Mouse (Mus musculus): ENCODE data around the gene Gne.

Gene Gne

DNA sequence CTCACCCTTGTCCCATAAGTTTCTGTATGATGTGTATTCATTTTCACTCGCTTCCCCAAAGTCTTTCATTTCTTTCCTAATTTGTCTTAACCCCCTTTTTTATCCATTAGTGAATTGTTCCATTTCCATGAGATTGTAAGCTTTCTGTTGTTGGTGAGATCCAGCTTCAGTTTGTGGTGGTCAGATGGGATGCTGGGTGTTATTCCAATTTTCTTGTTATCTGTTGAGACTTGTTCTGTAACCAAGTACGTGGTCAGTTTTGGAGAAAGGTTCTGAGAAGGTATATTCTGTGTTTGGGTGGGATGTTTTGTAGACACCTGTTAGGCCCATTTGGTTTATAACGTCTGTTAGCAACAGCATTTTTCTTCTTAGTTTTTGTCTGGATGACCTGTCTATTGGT lies 1.6 kb upstream of the Gne start:
- TF ChIP-seq GATA4 (IDR thresholded peaks at IDR 0.05; ENCODE audit: insufficient replicate concordance, low read length) = no peak

DNA sequence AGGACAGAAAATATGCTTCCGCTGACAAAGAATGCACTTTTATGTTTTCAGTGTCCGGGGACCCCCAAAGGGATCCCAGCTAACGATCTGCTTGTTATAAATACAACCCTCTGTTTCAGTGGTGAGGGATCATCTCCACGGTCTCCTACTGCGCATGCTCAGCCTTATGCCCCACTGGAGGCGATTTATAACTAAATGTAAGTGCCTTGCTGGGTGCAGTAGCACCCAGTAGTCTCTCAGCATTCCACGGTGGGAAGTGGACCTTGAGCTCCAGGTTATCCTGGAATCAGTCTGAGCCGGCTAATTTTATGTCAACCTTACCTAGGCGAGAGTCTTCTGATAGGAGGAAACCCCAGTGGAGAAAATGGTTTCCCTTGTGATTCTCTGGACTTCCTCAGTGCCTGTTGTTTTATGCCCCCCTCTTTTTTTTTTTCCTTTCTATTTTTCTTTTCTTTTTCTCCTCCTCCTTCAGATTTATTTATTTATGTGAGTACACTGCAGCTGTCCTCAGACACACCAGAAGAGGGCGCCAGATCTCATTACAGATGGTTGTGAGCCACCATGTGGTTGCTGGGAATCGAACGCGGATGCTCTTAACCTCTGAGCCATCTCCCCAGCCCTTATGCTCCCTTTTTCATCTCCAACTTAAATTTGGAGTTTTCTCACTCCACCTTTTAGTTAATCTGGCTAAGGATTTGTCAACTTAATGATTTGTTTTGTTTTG lies 787 bp upstream of the Gne start:
- no peak for TF ChIP-seq GATA4 (IDR thresholded peaks at IDR 0.05; ENCODE audit: insufficient replicate concordance, low read length)

DNA sequence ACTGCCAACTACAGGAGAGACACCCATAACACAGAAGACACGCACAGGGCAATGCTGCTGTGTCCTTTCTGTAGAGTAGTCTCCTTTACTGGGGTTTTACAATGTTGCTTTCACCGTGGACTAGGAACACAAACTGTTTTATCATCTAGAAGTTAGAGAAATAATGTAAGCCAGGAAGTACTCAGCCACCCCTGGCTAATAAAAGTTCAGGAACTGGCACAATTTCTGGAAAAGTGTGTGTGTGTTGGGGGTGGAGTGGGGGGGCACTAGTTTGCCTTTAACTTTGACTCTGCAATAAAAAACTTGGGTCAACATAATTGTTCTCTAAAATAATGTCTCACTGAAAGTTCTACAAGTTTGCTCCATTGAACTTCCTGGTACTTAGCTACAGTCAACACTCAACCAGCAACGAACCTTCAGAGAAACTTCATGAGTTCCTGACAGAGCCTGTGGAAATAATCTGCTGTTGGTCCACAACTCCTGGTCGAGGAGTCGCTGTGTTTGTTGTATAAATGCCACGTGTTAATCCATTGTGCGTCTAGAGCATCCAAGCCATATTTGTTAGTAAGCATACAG lies 5.5 kb downstream of the Gne start:
- TF ChIP-seq GATA4 (IDR thresholded peaks at IDR 0.05; ENCODE audit: insufficient replicate concordance, low read length) = no peak

DNA sequence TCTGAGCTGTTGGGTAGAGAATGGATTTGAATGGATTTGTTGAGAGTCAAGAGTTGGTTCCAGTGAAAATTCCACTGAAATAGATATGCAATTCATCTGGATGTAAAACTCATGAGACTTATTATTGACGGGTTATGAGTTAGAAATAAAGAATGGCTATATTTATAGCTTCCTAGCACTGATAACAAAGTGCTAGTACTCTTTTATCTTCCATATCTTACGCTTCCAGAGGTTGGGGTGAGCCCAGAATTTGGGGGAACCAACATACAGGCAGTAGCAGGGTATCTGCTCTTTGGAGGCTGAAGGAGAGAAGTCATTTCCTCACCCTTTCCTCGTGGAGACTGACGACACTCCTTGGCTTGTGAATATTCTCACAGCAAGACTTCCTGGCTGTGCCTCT lies 9.6 kb downstream of the Gne start:
- no peak for TF ChIP-seq GATA4 (IDR thresholded peaks at IDR 0.05; ENCODE audit: insufficient replicate concordance, low read length)

DNA sequence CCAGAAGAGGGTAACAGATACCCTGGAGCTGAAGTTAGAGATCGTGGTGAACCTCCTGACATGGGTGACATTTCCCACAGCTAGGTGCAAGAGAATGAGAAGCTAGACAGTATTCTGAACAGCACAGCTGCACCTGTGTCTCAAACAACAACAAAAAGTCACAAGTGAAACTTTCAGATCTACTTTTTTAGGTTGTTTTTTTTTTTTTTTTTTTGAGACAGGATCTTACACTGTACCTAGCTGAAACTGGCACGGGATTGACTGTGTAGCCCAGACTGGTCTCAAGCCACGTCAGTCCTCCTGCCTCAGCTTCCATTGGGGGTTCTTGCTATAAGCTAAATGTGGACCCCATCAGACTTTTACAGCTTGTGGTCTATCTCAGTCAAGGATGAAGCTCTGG lies 10.2 kb downstream of the Gne start:
- TF ChIP-seq GATA4 (IDR thresholded peaks at IDR 0.05; ENCODE audit: insufficient replicate concordance, low read length) = no peak

DNA sequence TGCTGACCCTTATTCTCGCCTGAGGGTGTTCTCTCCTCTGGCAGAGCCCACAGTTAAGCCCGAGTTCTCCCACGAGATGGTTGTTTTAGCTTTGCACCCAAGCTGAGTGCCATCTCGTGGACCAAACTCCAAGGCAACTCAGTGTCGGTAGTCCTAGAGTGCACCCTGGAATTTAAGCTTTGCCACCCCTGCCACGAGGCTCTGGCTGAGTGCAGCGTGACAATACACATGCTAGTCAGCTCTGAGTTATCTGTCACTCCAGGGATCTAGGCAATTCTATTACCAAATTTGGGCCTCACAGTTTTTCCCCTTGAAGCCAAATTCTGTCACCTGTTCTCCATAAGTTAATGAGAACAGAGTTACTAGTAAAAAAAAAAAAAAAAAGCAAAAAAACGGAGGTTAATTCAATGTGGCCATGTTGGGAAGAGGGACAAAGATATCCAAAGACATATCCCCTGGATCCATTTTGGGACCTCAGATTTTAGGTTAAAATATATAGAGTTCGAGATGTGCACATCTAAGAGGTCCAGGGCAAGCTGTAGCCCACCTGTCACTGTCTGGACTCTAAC lies 11.0 kb downstream of the Gne start:
- TF ChIP-seq GATA4 (IDR thresholded peaks at IDR 0.05; ENCODE audit: insufficient replicate concordance, low read length) = no peak

DNA sequence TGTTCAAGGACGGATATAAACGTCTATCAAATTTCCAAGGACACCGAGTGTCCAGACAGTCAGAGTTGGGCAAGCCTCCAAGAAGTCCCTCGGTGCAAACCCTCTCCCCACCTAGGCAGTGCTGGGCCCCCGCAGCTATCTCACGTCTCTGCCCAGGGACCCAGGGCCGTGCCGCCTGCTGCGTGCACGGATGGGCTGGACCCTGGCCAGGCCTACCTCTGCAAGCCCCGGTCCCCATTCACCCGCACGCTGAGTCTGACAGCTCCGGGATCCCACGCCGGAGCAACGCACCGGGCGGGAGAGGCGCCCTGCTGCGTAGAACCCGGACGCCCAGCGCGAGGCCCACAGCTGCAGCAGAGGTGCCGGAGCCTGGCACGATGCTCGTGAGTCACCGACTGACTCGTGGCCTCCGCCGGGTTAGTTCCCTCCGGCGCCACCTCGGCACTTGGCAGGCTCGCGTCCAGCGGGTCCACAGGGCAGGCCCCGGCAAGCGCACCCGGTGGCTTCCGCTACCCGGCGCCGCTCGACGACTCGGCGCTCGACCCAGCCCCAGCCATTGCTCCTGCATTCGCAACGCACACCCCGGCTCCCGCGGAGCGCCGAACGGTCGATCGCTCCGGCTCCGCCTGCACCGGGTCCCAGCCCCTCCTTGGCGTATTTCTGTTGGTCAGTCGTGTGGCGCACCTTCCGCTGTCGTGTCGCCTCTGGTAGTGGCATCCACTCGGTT lies 11.7 kb downstream of the Gne start:
- TF ChIP-seq GATA4 (IDR thresholded peaks at IDR 0.05; ENCODE audit: insufficient replicate concordance, low read length) = peak; percentile 69; the same call in 1 of the 2 replicates

DNA sequence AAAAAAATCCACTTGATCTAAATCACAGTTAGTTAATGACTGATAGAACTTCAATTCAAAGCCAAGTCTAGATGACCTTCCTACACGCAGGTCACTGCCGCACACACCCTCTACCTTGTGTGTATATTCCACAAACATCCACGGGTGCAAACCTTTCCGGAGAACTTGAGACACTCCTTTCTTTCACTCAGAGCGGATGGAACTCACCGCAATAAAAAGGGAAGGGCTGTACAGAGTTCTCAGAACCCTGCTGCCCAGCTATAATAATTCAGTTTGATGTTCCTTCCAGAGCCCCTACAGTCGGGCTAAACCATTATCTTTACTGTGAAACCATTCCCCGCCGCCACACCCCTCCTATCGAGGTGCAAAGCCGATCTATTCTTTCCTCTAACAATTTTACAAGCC lies 12.2 kb downstream of the Gne start:
- TF ChIP-seq GATA4 (IDR thresholded peaks at IDR 0.05; ENCODE audit: insufficient replicate concordance, low read length) = no peak

DNA sequence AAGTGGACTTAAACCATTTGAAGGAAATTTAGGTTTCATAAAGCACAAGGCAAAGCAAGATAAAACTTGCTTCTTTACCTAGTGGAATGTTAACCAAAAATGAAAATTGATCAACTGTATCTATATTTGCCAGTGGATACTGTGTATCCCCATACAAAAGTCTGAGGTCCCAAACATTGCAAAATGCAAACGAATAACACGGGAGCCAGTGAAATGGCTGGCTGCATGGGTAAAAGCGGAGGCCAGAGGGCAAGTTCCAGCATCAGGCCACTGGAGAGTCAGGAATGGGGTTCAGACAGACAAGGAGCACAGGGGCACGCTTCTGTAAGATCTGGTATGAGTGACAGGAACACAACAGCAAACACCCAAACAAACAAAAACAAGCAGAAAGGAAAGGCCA lies 13.3 kb downstream of the Gne start:
- TF ChIP-seq GATA4 (IDR thresholded peaks at IDR 0.05; ENCODE audit: insufficient replicate concordance, low read length) = no peak

DNA sequence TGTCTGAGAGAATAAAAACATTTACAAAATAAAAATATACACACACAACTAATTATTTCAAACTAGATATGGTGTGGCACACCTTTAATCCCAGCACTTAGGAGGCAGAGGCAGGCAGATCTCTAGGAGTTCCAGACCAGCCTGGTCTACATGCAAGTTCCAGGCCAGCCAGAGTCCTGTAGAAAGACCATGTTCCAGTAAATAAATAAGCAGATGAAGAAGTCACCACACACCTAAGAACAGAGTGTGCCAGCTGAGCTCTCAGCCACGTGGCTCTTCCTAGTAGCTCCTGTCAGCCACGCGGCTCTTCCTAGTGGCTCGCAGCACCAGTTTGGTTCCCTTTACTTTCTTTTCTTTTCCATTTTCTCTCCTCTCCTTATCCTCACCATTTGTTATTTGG lies 14.6 kb downstream of the Gne start:
- no peak for TF ChIP-seq GATA4 (IDR thresholded peaks at IDR 0.05; ENCODE audit: insufficient replicate concordance, low read length)

DNA sequence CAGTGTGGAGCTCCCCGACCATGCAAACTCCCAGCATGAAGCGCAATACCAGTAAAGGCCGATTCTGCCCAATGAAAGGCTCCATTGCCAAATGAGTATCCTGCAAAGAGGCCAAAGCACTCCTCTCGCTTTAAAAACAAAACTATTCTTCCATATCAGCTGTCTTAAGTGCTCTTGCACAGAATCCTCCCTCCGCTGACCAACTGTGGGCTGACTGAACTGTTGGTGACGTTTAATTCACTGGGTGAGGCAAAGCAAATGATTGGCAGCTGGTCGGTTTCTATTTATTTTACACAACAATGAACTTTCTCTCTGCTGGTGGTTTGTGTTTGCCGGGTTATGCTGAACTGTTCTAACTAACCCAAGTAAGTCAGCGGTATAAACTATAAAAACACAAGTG lies 15.2 kb downstream of the Gne start:
- no peak for TF ChIP-seq GATA4 (IDR thresholded peaks at IDR 0.05; ENCODE audit: insufficient replicate concordance, low read length)

DNA sequence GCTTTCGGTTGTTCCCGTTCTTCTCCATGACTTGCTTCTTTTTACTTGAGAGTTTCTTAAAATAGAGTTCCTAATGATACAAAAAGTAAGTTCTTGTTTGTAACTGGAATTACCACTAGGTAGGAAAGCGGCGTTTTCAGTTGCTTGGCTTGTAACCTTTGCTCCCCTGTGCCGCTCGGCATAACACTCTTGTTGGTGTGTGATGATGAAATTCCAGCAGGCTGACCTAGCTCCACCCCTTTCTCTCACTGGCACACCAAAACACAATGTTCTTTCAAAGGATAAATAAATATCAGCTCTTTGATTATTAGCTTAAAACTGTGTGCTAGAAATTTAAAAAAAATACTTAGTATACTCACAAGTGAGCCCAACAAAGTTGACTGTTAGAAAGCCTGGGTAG lies 17.1 kb downstream of the Gne start:
- TF ChIP-seq GATA4 (IDR thresholded peaks at IDR 0.05; ENCODE audit: insufficient replicate concordance, low read length) = no peak

DNA sequence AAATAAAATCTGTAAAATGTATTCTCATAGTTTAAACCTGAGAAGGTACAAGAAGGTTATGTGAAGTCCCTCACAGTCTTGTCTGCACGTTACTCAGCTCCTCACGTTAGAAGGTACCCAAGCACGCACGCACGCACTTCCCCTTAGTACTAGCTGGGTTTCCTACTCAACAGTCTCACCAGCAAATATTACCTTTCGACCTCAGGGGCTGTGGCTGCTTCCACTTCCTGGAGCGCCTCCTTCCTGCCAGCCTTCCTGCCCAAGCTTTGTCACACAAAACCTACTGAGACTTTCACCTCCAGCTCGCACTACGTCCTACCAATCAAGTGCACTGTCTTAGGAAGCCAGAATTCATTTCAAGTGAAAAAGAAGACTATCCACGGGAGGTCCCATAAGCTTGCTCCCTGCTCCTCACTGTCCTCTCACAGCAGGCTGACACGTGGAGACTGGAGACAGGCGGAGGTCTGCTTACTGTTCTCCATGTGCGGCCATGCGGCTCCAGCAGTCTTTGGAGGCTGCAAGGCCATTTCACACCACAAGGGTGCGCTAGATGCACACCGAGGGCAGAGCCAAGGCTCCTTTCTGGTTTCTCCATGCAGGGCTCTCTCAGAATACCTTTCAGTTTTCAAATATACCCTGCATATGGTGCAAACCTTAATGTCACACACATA lies 18.5 kb downstream of the Gne start:
- no peak for TF ChIP-seq GATA4 (IDR thresholded peaks at IDR 0.05; ENCODE audit: insufficient replicate concordance, low read length)

DNA sequence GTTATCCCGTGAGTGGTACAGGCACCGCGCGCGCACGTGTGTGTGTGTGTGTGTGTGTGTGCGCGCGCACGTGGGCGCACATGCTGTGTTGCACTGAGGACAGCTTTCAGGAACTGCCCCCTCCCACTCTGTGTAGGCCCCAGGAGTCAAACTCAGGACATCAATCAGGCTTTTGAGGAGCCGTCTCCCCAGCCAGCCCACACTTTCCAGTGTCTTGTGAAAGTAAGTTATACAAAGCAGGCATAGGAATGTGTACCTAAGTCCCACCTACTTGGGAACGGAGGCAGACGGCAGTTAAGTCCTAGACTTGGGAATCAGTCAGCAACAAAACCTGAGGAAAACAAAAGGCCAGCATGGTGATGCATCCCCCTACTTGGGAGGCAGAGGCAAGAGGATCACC lies 21.2 kb downstream of the Gne start:
- TF ChIP-seq GATA4 (IDR thresholded peaks at IDR 0.05; ENCODE audit: insufficient replicate concordance, low read length) = no peak

DNA sequence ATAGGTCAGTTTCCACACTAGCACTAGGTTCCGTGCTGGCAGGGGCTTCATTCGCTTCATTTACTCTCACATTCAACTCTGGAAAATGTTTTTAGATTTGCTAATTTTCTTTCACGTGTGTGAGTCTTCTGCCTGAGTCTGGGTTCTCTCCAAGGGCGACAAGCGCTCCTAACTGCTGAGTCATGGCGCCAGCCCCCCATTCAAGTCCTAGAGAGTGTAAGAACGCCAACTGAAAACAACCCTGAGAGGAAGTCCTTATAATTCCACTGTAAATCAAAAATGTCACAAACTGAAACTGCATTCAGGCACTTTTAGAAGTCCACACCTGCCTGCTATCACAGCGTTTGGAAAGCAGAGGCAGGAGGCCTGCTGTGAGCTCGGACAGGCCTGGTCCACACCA lies 21.9 kb downstream of the Gne start:
- no peak for TF ChIP-seq GATA4 (IDR thresholded peaks at IDR 0.05; ENCODE audit: insufficient replicate concordance, low read length)

DNA sequence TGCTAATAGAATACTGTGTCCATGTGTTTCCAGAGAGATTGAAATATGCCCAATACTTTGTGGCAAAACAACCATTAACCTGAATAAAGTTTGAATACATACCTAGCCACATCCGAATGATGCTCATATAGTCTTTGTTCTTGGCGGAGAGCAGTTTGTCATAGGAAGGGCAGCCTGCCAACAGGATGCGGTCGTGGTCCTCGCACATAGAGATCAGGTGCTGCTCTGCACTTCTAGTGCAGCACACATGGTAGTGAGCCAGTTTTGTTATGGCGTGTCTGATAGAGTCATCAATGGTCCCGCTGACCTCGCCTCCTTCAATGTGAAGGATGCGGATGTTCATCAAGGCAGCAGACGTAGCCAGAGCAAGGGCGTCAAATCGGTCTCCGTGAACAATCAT lies 24.3 kb downstream of the Gne start:
- no peak for TF ChIP-seq GATA4 (IDR thresholded peaks at IDR 0.05; ENCODE audit: insufficient replicate concordance, low read length)
